In the genomic region with DNA sequence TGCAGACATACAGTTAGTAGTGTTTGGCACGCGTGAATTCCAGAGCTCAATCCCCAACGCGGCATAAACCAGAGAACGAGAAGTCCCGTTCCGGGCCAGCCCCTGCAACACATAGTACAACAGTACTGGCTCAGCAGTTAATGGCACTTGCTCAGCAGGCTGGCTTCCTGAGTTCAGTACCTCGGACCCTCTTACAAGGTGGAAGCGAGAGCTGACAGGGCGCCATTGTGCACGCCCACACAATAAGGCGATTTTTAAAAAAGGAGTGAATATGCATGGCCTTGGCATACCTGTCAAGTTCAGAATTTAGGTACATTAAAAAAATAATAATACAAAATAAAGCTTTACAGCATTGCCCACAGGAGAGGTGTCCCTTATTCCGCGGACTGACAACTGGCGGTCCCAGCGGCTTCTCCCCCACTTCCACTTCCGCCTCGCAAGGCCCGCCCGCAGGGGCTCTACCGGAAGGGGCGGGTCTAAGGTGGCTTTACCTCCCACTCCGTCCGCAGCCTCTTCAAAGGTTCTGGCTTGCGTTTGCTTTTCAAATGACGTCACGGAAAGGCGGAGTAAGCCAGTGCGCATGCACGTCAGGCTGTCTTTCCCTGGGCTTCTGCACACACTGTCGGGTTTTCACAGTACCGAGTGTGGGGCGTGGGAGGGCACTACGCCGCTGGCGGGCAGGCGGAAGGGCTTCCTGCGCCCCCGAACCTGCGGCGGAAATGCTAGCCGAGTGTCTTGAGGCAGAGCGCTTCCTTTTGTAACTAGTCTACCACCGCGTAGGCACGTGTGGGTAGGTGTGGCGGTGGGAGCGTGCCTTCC, we compare ENCODE assay signal across 2 mouse cellular contexts.
TF ChIP-seq lines count a peak whose summit lies in the region.

No protein-coding gene starts in this region.

TF ChIP-seq in C2C12, 6 proteins besides CTCF, POLR2A, EP300 and RAD21:
- TF ChIP-seq FOSL1 (IDR thresholded peaks at IDR 0.05; ENCODE audit: insufficient read depth, low read length, poor library complexity, severe bottlenecking): no peak
- TF ChIP-seq MAX (IDR thresholded peaks at IDR 0.05): no peak
- no peak for TF ChIP-seq CEBPB (IDR thresholded peaks at IDR 0.05; ENCODE audit: low read depth)
- no peak for TF ChIP-seq MYOD1 (IDR thresholded peaks at IDR 0.05; ENCODE audit: control insufficient read depth, insufficient read length, low read depth)
- no peak for TF ChIP-seq USF1 (IDR thresholded peaks at IDR 0.05; ENCODE audit: low read depth)
- TF ChIP-seq MYOG (IDR thresholded peaks at IDR 0.05; ENCODE audit: control insufficient read depth, extremely low read depth, insufficient read length): no peak
TF ChIP-seq in C2C12: peak in this region for 0.

TF ChIP-seq in myocyte, 11 proteins besides CTCF, POLR2A, EP300 and RAD21:
- peak; percentile 39 for TF ChIP-seq REST (IDR thresholded peaks at IDR 0.05; ENCODE audit: insufficient read depth, insufficient read length)
- TF ChIP-seq MYOG (IDR thresholded peaks at IDR 0.05; ENCODE audit: control insufficient read depth in 1 of 3, insufficient read depth in 1 of 3, insufficient read length in 2 of 3, low read depth in 2 of 3): peak in 1 of 3 experiments; percentile 19
- TF ChIP-seq POLR2AphosphoS2 (IDR thresholded peaks at IDR 0.05; ENCODE audit: insufficient read length, low read depth): peak; percentile 92
- peak in 1 of 3 experiments; percentile 18 for TF ChIP-seq MYOD1 (IDR thresholded peaks at IDR 0.05; ENCODE audit: control insufficient read depth in 1 of 3, insufficient read length in 2 of 3, low read depth in 2 of 3)
- no peak for TF ChIP-seq MAX (IDR thresholded peaks at IDR 0.05; ENCODE audit: low read depth)
- peak; percentile 34 for TF ChIP-seq SRF (IDR thresholded peaks at IDR 0.05; ENCODE audit: control insufficient read depth, insufficient read length, low read depth)
